Mouse (Mus musculus) thymus, adult 2 months (tissue): ENCODE results near the gene Ephb2. TPM values are rescaled to one million over a fixed set of nuclear protein-coding genes. Genes with fewer than 3 reads are reported as not detected.

Experiments used
- DNase-seq: peaks from one replicate; pipeline ENCODE4 v3.0.0; 2021
- H3K27ac ChIP-seq: fragments of 200-500 bp; 2 replicates; pipeline ENCODE4 v1.5.1; 2012; ENCODE audit warnings: low read length, control low read depth; ENCODE audit not compliant: control insufficient read depth, insufficient read depth
- H3K27me3 ChIP-seq: fragments of 200-500 bp; 2 replicates; pipeline ENCODE4 v1.6.1; 2012; ENCODE audit warnings: mild to moderate bottlenecking, low read length, moderate library complexity, mixed read lengths; ENCODE audit not compliant: control insufficient read depth, insufficient read depth
- H3K36me3 ChIP-seq: fragments of 200-500 bp; 2 replicates; pipeline ENCODE4 v1.6.1; 2012; ENCODE audit warnings: mild to moderate bottlenecking, low read length, moderate library complexity; ENCODE audit not compliant: control insufficient read depth, insufficient read depth
- H3K4me1 ChIP-seq: fragments of 200-500 bp; replicated peaks from 2 replicates; pipeline ENCODE4 v1.6.1; 2012; ENCODE audit warnings: low read length; ENCODE audit not compliant: control insufficient read depth, insufficient read depth
- H3K4me3 ChIP-seq: fragments of 200-500 bp; 2 replicates; pipeline ENCODE4 v1.5.1; 2012; ENCODE audit warnings: mild to moderate bottlenecking, low read length, control low read depth, moderate library complexity; ENCODE audit not compliant: control insufficient read depth, insufficient read depth
- CTCF ChIP-seq: fragments of 200-500 bp; IDR thresholded peaks from 2 replicates; pipeline ENCODE4 v1.5.1; 2012; ENCODE audit warnings: mild to moderate bottlenecking, control low read depth, low read length, moderate library complexity, borderline replicate concordance; ENCODE audit not compliant: control insufficient read depth, poor library complexity, insufficient read depth; ENCODE audit errors: extremely low read depth
- POLR2A ChIP-seq: fragments of 200-500 bp; IDR thresholded peaks from 2 replicates; pipeline ENCODE4 v1.6.1; 2012; ENCODE audit warnings: mild to moderate bottlenecking, low read length, control low read depth, moderate library complexity; ENCODE audit not compliant: control insufficient read depth, poor library complexity, insufficient read depth; ENCODE audit errors: extremely low read depth
- WGBS: fragments of 180-500 bp; shearing (Covaris S2); methylation state at CpG from one replicate; pipeline ENCODE4 v1.1.7; 2018; 5-methylcytosine and 5-hydroxymethylcytosine counted together
- polyA plus RNA-seq: library from polyadenylated mRNA; depleted of rRNA; stranded (reverse); fragments of >200 nt; gene quantifications from 2 replicates; pipeline ENCODE4 v1.2.3, GENCODE M21; 2012

Gene Ephb2
- polyA plus RNA-seq, 1 experiment, result 15.4 TPM

DNA sequence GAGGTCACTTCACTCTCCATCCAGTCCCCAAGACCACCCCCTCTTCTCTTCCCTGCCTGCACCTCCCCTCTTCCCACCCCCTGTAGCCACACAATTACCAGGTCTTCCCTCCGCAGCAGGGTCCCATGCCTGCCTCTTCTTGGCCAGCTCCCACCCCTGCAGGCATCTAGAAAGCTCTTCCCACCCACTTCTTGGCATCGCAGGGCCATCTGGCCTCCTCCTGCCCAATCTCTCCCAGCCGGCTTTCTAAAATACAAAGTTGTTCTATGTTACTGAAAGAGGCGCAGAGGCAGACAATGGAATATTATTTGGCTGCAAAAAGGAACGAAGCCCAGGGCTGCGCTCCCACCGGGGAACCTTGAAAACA is 136.7 kb downstream of the Ephb2 start:
- no peaks in the 10 kb centered on the region for H3K4me1 ChIP-seq
- 96% methylated on average over 7 of the region's 7 CpGs for WGBS
- no peaks in the 10 kb centered on the region for H3K27me3 ChIP-seq
- TF ChIP-seq POLR2A (no peak), CTCF (no peak)
- no peaks in the 10 kb centered on the region for H3K36me3 ChIP-seq
- no peak for DNase-seq
- H3K27ac ChIP-seq, result no peak overlapping the region
- H3K4me3 ChIP-seq, result no peak overlapping the region

DNA sequence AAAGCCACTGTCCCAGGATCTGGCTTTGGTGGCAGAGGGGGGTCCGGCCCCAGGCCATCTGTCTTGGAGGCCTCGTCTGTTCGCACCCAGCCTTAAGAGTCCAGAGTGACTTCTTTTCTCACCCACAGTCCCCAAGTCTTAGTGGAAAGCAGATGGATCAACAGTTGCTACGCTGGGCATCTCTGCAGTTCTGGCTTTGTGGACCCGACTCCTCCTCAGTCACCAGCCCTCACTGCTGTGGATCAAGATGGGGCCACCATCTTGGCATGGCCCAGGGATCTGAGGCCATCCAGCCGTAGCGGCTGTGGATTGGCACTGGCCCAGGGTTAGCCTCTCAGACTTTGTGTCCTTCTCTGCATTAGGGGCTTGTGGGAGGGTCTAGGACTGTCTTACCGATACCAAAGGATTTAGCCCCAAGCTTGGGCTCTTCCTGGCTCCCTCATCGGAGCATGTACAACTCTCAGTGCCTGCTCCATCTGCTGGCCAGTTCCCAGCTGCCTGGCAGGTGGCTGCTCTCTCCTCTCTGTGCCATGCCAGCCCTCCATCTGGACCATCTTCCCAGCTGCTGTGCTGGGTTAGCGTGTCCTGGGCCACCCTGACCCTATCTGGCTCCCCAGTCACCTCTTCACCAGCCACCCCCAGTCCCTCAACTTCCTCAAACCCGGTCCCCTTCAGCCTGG is 137.2 kb downstream of the Ephb2 start:
- DNase-seq, result no peak
- no peaks in the 10 kb centered on the region for H3K27me3 ChIP-seq
- no peaks in the 10 kb centered on the region for H3K36me3 ChIP-seq
- TF ChIP-seq POLR2A (no peak), CTCF (no peak)
- H3K4me3 ChIP-seq, result no peak overlapping the region
- H3K27ac ChIP-seq, result no peak overlapping the region
- WGBS, result 94% methylated on average over 11 of the region's 11 CpGs
- no peaks in the 10 kb centered on the region for H3K4me1 ChIP-seq

DNA sequence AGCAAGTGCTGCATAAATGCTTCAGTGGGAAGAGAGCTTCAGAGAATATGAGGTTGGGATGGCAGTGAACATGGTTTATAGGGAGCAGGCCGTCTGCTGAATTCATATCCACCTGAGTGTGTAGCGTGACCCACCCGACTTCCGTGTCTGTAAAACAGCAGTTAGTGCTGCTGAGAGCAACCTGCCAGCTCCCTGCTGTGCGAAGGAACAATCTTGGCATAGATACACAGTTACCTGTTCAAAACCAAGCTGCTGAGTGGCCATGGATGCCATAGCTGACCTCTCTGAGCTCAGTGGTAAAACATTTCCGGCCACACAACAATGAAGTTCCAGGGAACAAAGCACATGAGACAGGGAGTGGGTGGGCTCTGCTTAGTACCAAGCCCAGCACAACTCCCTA is 138.5 kb downstream of the Ephb2 start:
- DNase-seq, result no peak
- TF ChIP-seq CTCF (no peak), POLR2A (no peak)
- 94% methylated on average over 6 of the region's 6 CpGs for WGBS
- H3K36me3 ChIP-seq, result no peaks in the 10 kb centered on the region
- H3K27ac ChIP-seq, result no peak overlapping the region
- no peak overlapping the region for H3K4me3 ChIP-seq
- no peaks in the 10 kb centered on the region for H3K27me3 ChIP-seq
- no peaks in the 10 kb centered on the region for H3K4me1 ChIP-seq

DNA sequence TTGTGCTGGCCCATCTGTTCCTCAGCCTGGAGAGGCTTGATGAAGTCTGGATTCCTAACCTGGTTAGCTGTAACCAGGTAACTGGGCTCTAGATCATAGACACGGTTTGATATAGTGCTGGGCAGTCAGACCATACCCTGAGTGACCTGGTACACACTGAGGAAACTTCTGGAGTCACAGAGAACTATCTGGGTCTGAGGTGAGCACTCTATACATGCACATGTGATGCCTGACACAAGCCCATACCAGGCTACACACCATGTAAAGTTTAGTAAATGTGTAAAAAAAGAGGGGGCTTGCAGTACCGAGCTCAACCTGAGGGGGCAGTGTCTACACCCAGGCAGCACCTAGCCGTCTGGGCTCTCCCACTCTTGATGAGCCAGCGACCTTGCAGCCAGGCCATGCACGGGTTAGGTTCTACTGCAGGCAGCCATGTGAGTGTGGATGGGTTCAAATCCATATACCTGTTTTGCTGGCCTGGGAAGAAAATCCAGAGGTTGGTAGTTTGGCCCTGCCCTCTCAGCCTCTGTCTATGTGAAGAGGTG is 139.3 kb downstream of the Ephb2 start:
- H3K36me3 ChIP-seq, result no peaks in the 10 kb centered on the region
- no peak overlapping the region for H3K27ac ChIP-seq
- TF ChIP-seq CTCF, result peak; percentile 85
- no peak for TF ChIP-seq POLR2A
- WGBS, result 23% methylated on average over 5 of the region's 5 CpGs
- DNase-seq, result peak; percentile 64
- no peak overlapping the region for H3K4me3 ChIP-seq
- no peaks in the 10 kb centered on the region for H3K4me1 ChIP-seq
- H3K27me3 ChIP-seq, result no peaks in the 10 kb centered on the region

DNA sequence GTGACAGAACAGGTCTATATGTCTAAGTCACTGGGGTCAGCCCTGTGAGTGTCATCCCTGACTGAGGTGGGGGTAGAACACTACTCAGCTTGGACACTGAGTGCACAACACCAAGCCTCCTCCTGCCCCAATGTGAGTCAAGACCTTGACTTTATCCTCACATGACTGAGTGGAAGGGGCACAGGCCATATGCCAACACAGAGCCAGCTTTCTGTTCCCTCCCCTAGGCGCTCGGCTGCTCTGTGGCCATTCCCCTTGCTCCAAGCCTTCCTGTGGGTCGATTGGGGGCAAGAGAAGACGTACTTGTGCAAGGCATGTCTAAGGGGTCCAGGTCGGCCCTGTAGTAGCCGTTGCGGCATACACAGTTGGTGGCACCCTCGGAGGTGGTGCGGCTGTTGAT is 140.1 kb downstream of the Ephb2 start:
- H3K4me3 ChIP-seq, result no peak overlapping the region
- H3K4me1 ChIP-seq, result no peaks in the 10 kb centered on the region
- no peak for DNase-seq
- no peaks in the 10 kb centered on the region for H3K36me3 ChIP-seq
- 95% methylated on average over 9 of the region's 9 CpGs for WGBS
- TF ChIP-seq POLR2A, result no peak
- TF ChIP-seq CTCF, result no peak
- no peak overlapping the region for H3K27ac ChIP-seq
- no peaks in the 10 kb centered on the region for H3K27me3 ChIP-seq

DNA sequence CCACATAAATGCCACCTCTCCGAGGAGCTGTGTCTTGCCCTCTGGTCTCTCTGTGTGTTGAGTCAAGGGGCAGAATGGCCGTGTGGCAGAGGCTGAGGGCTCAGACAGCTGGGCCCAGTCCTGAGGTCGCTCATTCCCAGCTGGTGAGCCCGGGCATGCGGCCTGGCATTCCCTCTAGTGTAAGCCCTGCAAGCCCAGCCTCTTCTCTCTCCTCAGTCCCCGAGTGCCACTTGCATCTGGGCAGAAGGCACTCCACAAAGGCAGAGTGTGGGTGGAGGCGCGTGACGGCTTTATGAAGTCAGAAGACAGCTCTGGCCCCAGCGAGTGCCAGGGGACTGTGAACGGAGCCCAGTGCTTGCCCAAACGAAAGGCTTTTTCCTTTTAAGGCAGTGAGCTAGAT is 145.8 kb downstream of the Ephb2 start:
- H3K36me3 ChIP-seq, result no peaks in the 10 kb centered on the region
- DNase-seq, result no peak
- WGBS, result 96% methylated on average over 12 of the region's 12 CpGs

DNA sequence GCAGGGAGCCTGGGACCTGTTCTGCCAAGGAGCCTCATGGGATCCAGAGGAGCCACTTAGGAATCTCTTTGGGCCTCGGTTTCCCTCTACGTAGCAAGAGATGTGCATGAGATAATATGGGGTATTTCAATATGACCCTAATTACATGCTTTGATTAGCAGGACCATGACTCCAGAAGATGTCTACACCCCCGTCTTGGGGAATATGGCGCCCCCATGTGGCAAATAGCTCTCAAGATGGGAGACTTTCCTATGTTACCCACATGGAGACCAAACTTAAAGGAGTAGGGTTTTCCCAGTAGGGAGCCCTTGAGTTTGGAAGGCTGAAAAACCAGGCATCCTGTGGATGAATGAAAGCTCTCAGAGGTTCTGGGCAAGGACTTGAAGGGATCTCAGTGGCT is 147.7 kb downstream of the Ephb2 start:
- no peaks in the 10 kb centered on the region for H3K36me3 ChIP-seq
- H3K27me3 ChIP-seq, result no peaks in the 10 kb centered on the region
- H3K4me1 ChIP-seq, result peaks cover under 1% of the 10 kb centered on the region; the same call in 1 of the 2 replicates
- H3K4me3 ChIP-seq, result no peak overlapping the region
- DNase-seq, result no peak
- WGBS, result 70% methylated on average over 4 of the region's 4 CpGs
- TF ChIP-seq CTCF (no peak), POLR2A (no peak)
- no peak overlapping the region for H3K27ac ChIP-seq

More for the DNA sequence above, 145.8 kb downstream of the Ephb2 start:
- no peaks in the 10 kb centered on the region for H3K27me3 ChIP-seq
- H3K27ac ChIP-seq, result no peak overlapping the region
- H3K4me3 ChIP-seq, result no peak overlapping the region
- H3K4me1 ChIP-seq, result no peaks in the 10 kb centered on the region
- TF ChIP-seq CTCF (no peak), POLR2A (no peak)
